Mouse (Mus musculus) heart, adult 2 months (tissue): ENCODE results near the gene Cfap77.

Source experiments
- CTCF ChIP-seq: fragments of 200-600 bp; IDR thresholded peaks from 2 replicates; pipeline ENCODE4 v1.8.1; 2022; ENCODE audit warnings: antibody characterized with exemption, mild to moderate bottlenecking, moderate library complexity
- EP300 ChIP-seq: fragments of 200-500 bp; IDR thresholded peaks from 2 replicates; pipeline ENCODE4 v1.6.1; 2011; ENCODE audit warnings: low read depth, low read length, control low read depth; ENCODE audit not compliant: insufficient read depth
- POLR2A ChIP-seq: fragments of 200-500 bp; IDR thresholded peaks from 2 replicates; pipeline ENCODE4 v1.6.1; 2011; ENCODE audit warnings: mild to moderate bottlenecking, low read depth, low read length, control low read depth; ENCODE audit not compliant: insufficient read depth

- no peak for TF ChIP-seq POLR2A
- TF ChIP-seq CTCF = no peak
- TF ChIP-seq EP300 = no peak
These were observed 40.8 kb upstream of the Cfap77 start for GRCm38 (mm10) chr2:29095674-29096073.
